Mouse (Mus musculus) cerebellum, adult 9-11 months (tissue): Measurements from ENCODE around the gene Pknox2.

Source experiments
- DNase-seq: peaks from one replicate; pipeline ENCODE4 v3.0.0; 2022

Gene Pknox2

DNA sequence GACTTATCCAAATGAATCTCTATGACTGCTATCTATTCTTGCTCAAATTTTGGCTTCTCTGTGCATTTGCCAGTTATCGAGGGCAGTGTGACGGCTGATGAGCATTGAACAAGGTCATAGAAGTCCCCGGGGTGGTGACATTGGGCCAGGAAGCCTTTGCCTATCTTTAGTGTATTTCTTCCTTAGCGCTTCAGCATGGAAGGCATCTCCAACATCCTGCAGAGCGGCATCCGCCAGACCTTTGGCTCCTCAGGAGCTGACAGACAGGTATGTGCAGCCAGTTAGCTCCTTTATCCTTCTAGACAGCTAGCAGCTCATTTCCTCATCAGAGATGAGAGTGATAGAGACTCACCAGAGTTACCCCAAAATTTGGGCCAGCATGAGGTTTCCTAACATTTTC, 278.5 kb downstream of the Pknox2 start:
- no peak for DNase-seq

DNA sequence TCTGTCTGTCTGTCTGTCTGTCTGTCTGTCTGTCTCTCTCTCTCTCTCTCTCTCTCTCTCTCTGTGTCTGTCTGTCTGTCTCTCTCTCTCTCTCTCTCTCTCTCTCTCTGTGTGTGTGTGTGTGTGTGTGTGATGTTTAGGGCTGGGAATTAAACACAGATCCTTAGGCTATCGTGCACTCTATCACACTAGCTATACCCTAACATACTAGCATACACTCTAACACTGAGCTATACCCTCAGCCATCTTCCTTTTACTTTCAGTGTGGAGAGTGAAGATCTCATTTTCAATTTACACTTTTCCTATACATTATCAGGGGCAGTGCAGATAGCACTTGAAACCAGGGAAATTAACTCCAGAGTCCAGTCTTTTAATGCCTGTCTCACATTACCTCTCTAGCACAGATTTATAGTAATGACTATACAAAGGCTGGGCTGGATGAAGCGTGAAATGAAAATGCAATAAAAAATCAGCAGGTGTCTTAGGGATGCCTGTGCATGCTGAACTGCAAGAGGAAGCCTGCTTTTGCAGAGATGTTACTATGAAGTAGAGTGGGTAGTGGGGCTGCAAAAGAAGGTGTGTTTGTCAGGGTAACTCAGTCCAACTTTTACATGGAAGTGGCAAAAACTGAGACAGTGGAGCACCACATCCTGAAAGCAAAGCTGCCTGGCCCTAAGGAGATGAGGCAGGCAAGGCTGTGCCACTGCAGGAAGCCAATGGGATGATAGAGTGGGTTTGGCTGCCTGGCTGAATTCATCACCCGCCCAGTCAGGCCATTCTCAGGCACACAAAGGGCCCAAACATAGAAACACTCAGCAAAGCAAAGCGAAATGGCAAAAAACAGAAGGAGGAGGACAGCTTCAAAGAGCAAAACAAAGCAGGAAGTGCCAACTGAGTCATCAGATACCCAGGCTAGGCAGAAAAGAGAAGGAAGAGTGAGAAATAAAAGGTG, 282.1 kb downstream of the Pknox2 start:
- DNase-seq, result no peak

DNA sequence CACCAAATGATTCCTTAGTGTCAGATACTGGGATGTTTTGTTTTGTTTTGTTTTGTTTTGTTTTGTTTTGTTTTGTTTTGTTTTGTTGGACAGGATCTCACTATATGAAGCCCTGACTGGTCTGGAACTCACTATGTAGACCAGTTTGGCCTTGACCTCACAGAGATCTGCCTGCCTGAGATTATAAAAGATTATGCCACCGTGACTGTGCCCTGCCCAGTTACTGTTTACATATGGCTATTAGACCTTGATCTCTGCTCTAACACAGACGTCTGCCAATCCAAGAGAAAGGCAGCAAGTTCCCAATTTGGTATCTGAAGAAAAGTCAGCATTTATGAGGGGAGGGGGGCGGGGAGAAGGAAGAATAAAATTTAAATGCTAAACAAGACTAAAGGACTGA, 283.5 kb downstream of the Pknox2 start:
- DNase-seq, result no peak

DNA sequence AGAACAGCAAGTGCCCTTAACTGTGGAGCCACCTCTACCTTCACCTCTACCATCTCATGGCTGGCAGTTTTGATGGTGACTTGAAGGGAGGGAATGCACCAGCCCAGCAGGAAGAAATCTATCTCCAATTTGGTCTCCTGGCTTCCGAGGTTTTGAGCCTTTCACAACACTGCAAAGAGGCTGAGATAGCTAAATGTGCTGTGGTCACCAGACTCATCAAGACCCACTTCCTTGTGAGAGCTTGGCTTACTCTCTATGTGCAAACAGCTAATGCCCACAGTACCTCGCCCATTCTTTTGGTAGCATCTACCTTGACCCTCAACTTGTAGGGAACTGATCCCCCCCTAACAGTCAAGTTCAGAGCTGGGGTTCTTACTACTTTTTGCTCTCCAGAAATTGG, 284.6 kb downstream of the Pknox2 start:
- DNase-seq, result no peak

DNA sequence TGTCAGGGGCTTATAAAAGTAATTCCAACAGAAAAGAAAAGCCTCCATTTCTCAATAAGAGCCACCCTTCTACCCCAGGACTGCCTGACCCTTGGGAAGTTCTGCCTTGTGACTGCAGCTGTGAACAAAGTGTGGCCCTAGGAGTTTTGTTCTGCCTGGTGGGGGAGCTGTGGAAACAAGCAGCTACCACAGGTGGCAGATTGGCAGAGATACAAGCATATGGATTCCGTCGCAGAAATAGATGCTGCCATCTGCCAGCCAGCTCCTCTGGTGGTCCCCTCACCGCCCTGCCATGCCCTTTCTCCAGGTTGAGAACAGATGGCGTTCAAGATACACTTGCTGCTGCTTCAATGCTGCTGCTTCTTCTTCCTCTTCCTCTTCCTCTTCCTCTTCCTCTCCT, 288.5 kb downstream of the Pknox2 start:
- peak; percentile 96 for DNase-seq

DNA sequence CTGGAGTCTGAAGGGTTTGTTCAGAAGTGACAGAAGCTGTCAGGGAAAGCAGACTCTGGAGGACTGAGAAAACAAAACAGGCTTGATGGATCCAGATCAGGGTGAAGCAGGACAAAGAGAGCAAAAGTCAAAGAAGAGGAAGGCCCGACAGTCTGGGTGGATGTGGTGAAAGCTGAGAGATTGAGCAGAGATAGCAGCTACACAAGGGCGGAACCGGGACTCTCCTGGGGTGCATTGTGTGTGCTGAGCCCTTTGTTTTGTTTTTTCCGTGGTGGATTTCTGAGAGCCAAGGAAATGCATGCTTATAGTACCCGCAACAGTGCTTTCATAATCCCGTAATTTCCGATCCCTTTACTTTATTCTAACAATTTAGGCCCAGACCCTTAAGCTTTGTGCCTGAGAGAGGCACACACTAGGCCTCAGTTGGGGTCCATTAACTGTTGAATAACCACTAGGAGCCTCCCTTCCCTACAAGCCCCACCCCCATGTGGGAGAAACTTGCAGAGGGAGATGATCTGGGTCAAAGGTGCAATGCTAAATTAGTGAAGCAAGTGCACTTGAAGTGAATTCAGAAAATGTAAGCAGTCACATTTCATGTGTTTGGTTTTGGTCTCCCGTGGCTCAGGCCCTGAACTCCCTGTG, 289.6 kb downstream of the Pknox2 start:
- DNase-seq, result peak; percentile 42

DNA sequence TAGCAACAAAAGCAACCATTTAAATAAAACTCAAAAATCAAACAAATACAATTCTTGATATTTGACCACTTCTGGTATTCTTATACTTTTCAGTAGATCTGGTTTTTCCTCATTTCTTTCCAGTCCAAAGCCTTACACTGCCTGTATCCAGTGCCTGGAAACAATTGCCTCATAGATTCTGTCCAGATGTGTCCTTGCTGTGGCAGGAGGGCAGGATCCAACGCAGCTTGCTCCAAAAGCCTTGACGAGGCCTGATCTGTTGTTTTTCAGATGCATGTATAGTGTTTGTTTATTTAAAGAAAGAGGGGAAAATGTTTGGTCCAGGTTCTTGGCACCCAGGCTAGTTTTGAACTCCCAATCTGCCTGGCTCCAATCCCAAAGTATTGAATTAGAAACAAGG, 290.9 kb downstream of the Pknox2 start:
- no peak for DNase-seq

DNA sequence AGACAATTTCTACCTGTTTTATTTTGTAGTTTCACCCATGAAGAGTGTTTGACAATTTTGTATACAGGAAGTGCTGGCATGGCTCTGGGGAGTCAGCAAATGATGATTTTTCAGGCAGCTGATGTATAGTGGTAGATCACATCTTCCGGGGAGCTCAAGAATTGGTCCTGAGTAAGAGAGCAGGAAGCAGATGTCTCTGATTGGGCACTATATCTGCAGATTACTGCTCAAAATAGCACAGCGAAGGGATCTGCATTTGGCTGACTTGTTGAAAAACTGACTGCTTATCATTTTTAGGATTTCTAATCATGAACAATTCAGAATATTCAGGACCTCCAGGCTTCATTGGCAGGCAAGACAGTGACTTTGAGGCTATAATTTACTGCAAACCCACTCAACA, 295.0 kb downstream of the Pknox2 start:
- no peak for DNase-seq

DNA sequence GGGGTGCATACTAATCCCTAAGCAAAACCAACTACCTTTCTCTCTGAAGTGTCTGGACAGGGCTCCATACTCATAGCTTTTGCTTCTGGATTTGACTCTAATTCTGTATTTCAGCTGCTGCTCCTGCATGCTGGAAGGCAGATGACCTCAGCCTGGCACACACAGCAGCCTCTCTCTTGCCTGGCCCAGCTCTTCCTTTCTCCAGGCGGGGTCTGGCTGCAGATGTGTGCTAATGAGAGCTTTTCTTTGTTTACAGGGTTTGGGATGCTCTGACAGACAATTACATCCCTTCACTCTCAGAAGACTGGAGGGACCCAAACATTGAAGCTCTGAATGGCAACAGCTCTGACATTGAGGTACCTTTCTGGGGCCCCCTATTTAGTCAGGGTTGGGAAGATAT, 297.1 kb downstream of the Pknox2 start:
- peak; percentile 36 for DNase-seq

DNA sequence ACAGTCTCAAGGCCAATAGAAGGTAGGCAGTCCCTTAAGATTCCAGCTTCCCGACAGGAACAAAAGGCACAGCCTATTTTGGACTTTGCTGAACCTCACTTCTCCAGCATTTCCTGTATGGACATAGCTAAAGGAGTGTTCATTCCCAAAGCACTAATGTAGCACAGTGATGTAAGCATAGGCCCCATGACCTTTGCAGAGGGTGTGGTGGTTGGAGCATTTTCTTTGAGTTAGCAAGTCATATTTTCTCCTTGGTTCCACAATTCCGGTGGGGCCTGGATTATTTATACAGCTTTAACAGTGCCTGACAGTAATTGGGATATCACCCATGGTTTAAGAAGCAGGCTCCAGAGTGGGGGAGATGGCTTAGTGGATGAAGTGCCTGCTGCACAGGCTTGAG, 298.5 kb downstream of the Pknox2 start:
- DNase-seq, result no peak

DNA sequence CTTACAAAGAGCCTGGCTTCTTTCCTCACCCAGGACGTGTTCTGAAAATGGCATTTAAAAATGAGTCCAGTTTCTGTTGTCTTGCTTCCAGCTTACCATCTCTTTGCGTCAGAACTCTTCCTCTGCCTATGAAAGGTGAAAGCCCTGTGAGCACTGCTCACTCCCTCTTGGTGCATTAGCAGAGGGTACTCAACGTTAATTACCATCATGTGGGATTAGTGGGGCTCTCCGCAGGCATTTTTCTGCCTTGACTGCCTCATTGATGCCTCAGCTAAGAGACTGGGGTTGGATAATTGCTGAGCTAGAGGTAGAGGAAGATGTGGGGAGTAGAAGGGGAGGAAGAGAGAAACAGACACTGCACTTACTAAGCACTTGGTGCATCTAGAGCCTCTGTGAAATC, 300.9 kb downstream of the Pknox2 start:
- DNase-seq, result no peak
